Mouse (Mus musculus): Measurements from ENCODE around the gene Fkbp8.

Gene Fkbp8

GRCm38 (mm10) chr8:70528182-70528797 lies 766 bp downstream of the Fkbp8 start:
- DNase-seq (ENCODE audit: low spot score in 2 of 2) = no peak

- DNase-seq (ENCODE audit: low spot score in 2 of 2) = no peak
These were observed 1.8 kb downstream of the Fkbp8 start for GRCm38 (mm10) chr8:70529299-70529698.

- no peak for DNase-seq (ENCODE audit: low spot score in 2 of 2)
These were observed 2.2 kb downstream of the Fkbp8 start for GRCm38 (mm10) chr8:70529741-70530161.

DNA sequence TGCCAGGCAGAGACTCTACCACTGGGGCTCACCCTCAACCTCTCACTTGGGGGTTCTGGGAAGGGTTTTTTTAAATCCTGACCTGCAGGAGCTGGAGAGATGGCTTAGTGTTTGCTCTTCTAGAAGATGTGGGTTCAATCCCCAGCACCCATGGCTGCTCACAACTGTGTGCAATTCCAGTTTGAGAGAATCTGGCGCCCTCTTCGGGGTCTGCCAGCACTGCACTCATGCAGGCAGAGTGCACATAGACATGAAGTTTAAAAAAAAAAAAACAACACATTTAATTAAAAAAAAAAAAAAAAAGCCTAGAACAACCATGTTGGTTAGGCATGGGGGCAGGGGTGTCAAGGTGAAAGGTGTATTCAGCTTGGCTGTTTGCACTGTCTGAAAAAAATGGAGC lies 2.8 kb downstream of the Fkbp8 start:
- no peak for DNase-seq (ENCODE audit: low spot score in 2 of 2)

- no peak for DNase-seq (ENCODE audit: low spot score in 2 of 2)
These were observed 6.8 kb downstream of the Fkbp8 start for GRCm38 (mm10) chr8:70534281-70534680.

GRCm38 (mm10) chr8:70535221-70535620 lies 7.7 kb downstream of the Fkbp8 start:
- no peak for DNase-seq (ENCODE audit: low spot score in 2 of 2)

GRCm38 (mm10) chr8:70535701-70536100 lies 8.2 kb downstream of the Fkbp8 start:
- DNase-seq (ENCODE audit: low spot score in 2 of 2) = no peak

- DNase-seq (ENCODE audit: low spot score in 2 of 2) = peak; percentile 67 to 74
These were observed 10.6 kb downstream of the Fkbp8 start for GRCm38 (mm10) chr8:70538024-70538579.

- DNase-seq (ENCODE audit: low spot score in 2 of 2) = peak; percentile 99 to 100
These were observed 11.1 kb downstream of the Fkbp8 start for GRCm38 (mm10) chr8:70538633-70539076.

DNA sequence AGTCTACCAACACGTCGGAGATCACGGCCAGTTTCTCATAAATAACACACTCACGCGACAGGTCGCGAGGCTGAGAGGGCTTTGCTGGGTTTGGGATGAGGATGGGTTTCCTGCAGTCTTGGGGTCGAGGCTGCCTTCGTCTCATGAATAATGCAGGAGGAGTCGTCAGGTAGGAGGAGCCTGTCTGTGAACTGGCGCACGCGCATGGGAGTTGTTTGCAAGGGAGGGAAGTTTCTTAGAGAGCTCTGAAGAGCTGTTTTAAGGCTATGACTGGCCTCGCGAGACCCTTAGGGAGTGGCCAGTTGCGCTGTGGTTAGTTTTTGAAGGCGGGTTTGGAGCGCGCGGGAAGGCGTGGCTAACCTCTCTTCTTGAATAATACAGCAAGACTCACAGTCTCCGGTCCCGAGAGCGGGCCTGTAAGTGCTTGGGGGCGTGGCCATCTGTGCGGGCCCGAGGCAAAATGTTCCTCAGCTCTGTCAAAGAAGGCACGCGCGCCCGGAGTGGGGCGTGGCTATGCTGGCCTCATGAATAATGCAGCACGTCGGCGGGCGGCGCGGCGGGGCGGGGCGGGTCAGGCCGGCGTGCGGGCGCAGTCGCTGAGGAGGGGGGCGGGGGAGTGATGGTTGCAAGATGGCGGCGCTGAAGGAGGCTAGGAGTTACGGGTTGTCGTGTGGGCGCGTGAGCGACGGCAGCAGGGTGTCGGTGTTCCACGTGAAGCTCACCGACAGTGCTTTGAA lies 11.7 kb downstream of the Fkbp8 start, which contains the start of gene Ell:
Gene Ell (plus strand): TSS at position 381 of the 737 bp plus-strand sequence.
- DNase-seq (ENCODE audit: low spot score in 2 of 2) = peak; percentile 99 to 100

DNA sequence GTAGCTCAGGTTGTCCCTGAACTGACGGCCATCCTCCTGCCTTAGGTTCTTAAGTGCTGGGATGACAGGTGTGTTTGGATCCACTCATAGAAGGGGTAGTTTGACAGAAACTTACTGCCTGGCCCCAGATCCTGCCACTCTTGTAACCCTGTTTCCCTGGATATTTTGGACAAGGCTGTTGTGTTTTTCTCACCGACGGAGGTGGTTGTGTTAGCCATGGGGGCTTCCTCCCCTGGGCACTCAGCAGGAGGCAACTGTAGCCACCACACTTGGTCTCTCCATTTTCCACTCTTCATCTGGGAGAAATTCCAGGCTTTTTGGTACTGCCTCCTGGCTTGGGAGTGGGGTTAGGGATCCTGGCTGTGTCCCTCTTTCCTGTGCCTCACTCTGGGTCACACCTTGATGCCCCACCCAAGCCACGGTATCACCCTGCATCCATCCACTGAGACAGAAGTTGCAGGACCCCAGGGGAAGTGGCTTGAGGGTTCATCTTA lies 12.5 kb downstream of the Fkbp8 start:
- no peak for DNase-seq (ENCODE audit: low spot score in 2 of 2)

DNA sequence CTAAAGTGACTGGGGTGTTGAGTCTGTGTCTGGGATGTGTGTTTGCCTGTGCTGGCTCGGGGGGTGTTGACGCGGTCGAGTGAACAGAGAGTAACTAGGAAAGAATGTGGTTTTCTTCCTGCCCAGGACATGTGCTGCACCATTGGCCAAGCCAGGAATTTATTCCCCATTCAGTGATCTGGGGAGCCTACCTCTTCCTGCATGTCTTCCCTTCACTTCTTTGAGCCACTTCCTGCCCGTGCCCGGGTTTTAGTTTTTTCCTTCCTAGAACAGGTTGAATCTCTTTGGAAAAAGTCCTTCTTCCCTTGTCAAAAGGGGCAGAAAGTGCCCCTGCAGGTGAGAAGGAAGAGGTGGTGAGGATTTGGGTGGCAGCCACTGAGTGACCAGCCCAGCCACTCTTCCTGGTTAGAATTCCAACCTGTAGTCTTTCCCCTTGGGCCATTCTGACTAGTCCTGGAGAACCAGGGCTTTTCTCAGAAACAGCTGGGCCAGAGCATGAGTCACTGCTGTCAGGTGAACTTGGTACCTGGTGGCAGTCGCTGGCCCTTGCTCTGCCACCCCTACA lies 13.1 kb downstream of the Fkbp8 start:
- no peak for DNase-seq (ENCODE audit: low spot score in 2 of 2)

- no peak for DNase-seq (ENCODE audit: low spot score in 2 of 2)
These were observed 13.6 kb downstream of the Fkbp8 start for GRCm38 (mm10) chr8:70541081-70541480.

GRCm38 (mm10) chr8:70544200-70544687 lies 16.7 kb downstream of the Fkbp8 start:
- peak; percentile 64 to 81 for DNase-seq (ENCODE audit: low spot score in 2 of 2)

DNA sequence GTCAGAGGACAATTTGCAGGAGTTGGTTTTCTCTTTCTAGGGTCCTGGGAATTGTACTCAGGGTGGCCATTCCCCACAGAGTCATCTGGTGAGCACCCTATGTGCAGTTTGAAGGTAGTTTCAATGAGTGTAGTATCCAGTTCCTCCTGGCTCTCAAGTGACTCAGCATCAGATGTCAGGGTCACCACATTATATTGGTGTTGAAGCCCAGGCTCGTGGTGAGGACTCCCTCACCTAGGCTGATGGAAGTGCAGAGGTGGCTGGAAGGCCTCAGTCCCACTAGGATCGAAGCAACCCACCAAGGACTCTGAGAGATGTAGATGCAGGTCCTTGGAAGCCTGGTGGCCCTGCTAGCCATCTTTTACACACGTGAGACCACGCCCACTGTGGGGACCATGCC lies 18.9 kb downstream of the Fkbp8 start:
- no peak for DNase-seq (ENCODE audit: low spot score in 2 of 2)

GRCm38 (mm10) chr8:70547762-70548161 lies 20.2 kb downstream of the Fkbp8 start:
- DNase-seq (ENCODE audit: low spot score in 2 of 2) = no peak

DNA sequence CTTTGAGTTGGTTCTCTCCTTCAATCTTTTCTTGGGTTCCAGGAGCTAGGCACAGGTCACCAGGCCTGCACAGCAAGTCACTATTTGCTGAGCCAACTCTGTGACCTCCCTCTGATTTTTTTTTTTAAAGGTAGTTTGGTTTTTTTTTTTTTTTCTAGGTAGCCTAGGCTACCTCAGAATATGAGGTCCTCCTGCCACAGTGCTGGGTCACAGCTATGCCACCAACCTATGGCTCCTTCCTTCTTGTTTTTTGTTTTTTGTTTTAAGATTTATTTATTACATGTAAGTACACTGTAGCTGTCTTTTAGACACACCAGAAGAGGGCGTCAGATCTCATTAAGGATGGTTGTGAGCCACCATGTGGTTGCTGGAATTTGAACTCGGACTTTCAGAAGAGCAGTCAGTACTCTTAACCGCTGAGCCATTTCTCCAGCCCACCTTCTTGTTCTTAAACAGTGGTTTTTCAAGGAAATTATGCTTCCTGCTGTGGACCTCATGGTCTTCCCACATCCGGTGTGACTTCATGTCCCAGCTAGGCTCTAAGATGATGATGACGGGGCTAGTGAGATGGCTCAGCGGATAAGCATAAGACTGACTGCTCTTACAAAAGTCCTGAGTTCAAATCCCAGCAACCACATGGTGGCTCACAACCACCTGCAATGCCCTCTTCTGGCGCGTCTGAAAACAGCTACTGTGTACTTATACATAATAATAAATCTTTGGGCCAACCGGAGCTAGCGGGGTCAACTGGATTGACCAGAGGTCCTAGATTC lies 22.1 kb downstream of the Fkbp8 start:
- no peak for DNase-seq (ENCODE audit: low spot score in 2 of 2)

DNA sequence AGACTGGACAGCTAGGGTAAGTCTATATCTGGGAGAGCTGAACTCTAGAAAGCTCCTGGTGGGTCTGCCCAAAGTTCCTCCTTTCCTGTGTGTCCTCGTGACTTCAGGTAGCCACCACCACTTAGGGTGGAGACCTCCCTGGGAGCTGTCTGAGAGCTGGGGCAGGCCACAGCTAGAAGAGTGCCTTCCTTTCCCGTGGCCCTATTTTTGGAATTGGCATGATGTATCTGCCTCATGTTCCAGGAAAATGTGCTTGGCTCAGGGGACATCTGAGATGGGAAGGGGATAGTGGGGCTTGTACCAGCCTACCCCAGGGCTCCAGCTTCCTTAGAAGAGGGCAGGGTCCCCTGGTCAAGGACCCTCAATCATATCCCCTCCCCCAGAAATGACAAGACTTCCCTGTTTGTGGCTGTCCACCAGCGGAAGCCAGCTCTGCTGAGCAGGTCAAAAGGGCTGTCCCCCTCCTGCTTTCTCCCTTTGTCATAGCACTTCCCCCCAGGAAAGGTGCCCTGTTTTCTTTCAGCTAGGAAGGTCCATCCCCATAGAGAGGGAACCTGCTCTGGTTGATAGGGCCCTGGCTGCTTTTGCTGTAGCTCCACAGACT lies 24.1 kb downstream of the Fkbp8 start:
- DNase-seq (ENCODE audit: low spot score in 2 of 2) = no peak

GRCm38 (mm10) chr8:70552836-70553235 lies 25.3 kb downstream of the Fkbp8 start:
- no peak for DNase-seq (ENCODE audit: low spot score in 2 of 2)

DNA sequence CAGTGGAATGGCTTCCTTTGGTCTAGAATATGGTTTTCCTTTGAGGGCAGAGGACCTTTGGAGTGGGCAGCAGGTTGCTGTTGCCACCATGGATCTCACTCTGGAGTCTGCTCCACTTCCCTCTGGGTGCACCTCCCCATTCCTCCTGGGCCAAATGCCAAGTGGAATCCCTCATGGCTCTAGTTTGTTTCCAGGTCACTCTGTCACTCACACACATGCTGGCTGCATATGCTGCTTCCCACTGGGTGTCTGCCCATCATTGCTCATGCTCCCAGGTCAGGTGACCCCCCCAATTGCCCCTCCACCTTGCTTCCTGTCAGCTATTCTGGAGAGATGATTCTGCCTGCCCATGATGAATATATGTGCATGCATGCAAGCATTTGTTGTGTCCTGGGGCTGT lies 26.2 kb downstream of the Fkbp8 start:
- DNase-seq (ENCODE audit: low spot score in 2 of 2) = peak in 1 of 2 experiments; percentile 64
